Mouse (Mus musculus): ENCODE measurements around the gene Eya4.

DNA sequence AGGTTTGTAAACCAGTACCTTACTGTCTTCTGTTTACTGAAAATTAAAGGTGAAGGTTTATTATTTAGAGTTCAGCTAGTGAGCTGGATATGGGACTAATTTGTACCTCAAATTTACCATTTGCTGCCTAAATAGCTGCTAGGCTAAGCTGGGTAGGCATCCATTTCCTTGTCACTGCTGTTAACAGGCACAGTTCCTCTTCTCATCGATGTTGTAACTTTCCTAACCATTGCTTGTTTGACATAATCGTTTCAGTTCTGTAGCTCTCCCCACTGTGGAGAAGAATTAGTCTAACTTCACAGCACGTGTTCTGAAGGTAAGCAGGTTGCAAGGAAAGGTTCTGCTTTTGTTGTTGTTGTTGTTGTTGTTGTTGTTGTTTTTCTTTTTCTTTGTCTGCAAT, 44.8 kb upstream of the Eya4 start:
- TF ChIP-seq CTCF (IDR thresholded peaks at IDR 0.05; ENCODE audit: low read depth, low read length) (no peak), EP300 (IDR thresholded peaks at IDR 0.05; ENCODE audit: insufficient read depth, low read depth, low read length) (no peak)

Data from ES-Bruce4 (cell line).